Mouse (Mus musculus) kidney, postnatal 14 days (tissue): ENCODE measurements at regions not wholly inside any gene's neighbourhood (a gene's known extent, or its start where the extent isn't known, plus 50 kb on each side); places are given as distances from the start of the nearest gene placed in this dataset.

ENCODE experiments used
- DNase-seq: peaks from one replicate; pipeline ENCODE4 v3.0.0; 2022; ENCODE audit warnings: mixed read lengths

GRCm38 (mm10) chr4:45746451-45746850 lies 52.4 kb upstream of the Aldh1b1 start:
- no peak for DNase-seq

- no peak for DNase-seq
Observed at GRCm38 (mm10) chr4:45745746-45746145, 53.1 kb upstream of the Aldh1b1 start.

- DNase-seq: no peak
Observed at GRCm38 (mm10) chr4:45744849-45745407, 53.9 kb upstream of the Aldh1b1 start.

GRCm38 (mm10) chr4:45740779-45741365 lies 58.0 kb upstream of the Aldh1b1 start:
- no peak for DNase-seq

- no peak for DNase-seq
Observed at GRCm38 (mm10) chr4:45740319-45740718, 58.5 kb upstream of the Aldh1b1 start.

GRCm38 (mm10) chr4:45739696-45740095 lies 59.1 kb upstream of the Aldh1b1 start:
- no peak for DNase-seq

- DNase-seq: no peak
Observed at GRCm38 (mm10) chr4:45739168-45739567, 59.7 kb upstream of the Aldh1b1 start.

- no peak for DNase-seq
Observed at GRCm38 (mm10) chr4:45738746-45739145, 60.1 kb upstream of the Aldh1b1 start.

GRCm38 (mm10) chr4:45736215-45736815 lies 62.5 kb upstream of the Aldh1b1 start:
- DNase-seq: no peak

- DNase-seq: no peak
Observed at GRCm38 (mm10) chr4:45734011-45734410, 64.8 kb upstream of the Aldh1b1 start.

GRCm38 (mm10) chr4:45730862-45731831 lies 67.7 kb upstream of the Aldh1b1 start:
- DNase-seq: peak; percentile 21

- no peak for DNase-seq
Observed at GRCm38 (mm10) chr4:45729801-45730200, 69.0 kb upstream of the Aldh1b1 start.

- no peak for DNase-seq
Observed at GRCm38 (mm10) chr4:45728825-45729224, 70.0 kb upstream of the Aldh1b1 start.

- no peak for DNase-seq
Observed at GRCm38 (mm10) chr4:45727915-45728314, 70.9 kb upstream of the Aldh1b1 start.

- DNase-seq: no peak
Observed at GRCm38 (mm10) chr4:45727474-45727873, 71.3 kb upstream of the Aldh1b1 start.

GRCm38 (mm10) chr4:45726783-45727182 lies 72.0 kb upstream of the Aldh1b1 start:
- no peak for DNase-seq

GRCm38 (mm10) chr4:45725055-45725910 lies 73.5 kb upstream of the Aldh1b1 start:
- DNase-seq: no peak

- DNase-seq: no peak
Observed at GRCm38 (mm10) chr4:45720352-45720751, 78.5 kb upstream of the Aldh1b1 start.

GRCm38 (mm10) chr4:45719564-45719963 lies 79.3 kb upstream of the Aldh1b1 start:
- no peak for DNase-seq

GRCm38 (mm10) chr4:45715878-45716277 lies 82.9 kb upstream of the Aldh1b1 start:
- DNase-seq: no peak

GRCm38 (mm10) chr4:45713837-45714508 lies 84.8 kb upstream of the Aldh1b1 start:
- no peak for DNase-seq
